Mouse (Mus musculus): ENCODE data around the gene Olfr478.
"Not testable (repeated sequence)": the region's sequence is repeated elsewhere in the genome, so short reads cannot be mapped to it uniquely, and the experiment has no call there.

Olfr478 gene

DNA sequence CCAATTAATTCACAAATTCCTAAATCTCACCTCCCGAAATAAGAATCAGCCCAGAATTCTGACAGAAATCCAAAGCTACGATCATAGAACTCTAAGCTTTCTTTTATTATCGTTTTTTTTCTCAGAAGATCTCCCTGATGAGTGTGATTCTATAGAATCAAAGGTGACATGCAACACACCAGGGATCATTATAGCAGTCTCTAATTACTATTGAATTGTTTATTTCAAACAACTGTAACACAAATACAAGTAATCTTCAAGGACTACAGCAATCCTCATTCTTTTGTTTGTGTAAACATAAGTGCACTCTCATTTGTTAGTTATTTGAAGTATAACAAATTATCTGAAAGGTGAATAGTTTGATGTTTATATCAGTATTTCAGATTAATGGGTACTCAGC lies at the start of gene Olfr478:
Gene Olfr478, minus strand, starts transcription at position 101 of the 400 bp plus-strand sequence.
- in situ Hi-C loops (cut with MboI, MseI) = no loop called here

DNA sequence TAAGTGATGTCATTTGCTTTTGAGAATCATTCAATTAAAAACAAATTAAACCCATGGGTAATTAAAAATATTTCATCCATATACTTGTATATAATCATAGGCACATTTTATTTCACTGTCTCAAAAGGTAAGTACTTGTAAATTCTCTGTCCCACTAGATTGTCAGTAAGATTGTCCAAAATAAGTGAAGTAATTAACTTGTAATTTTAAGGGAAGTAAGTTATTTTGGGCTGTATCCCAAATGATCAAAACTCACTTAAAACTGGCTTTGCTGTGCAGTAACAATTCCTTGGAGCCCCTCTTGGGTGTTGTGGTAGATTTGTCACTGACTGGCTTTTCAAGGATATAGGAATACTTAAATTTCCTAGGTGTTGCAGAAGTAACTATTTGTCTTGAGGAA lies 45.8 kb upstream of the Olfr478 start, which contains the start of gene Olfr481:
Gene Olfr481, plus strand, starts transcription at position 301 of the 400 bp plus-strand sequence.
- in situ Hi-C loops (cut with MboI, MseI) = no loop called here

- in situ Hi-C loops (cut with MboI, MseI) = no loop called here
Observed at GRCm38 (mm10) chr7:108067246-108067645, 33.5 kb upstream of the Olfr478 start, which contains the start of gene Olfr480. Gene Olfr480 (minus strand): TSS chr7:108067346.

DNA sequence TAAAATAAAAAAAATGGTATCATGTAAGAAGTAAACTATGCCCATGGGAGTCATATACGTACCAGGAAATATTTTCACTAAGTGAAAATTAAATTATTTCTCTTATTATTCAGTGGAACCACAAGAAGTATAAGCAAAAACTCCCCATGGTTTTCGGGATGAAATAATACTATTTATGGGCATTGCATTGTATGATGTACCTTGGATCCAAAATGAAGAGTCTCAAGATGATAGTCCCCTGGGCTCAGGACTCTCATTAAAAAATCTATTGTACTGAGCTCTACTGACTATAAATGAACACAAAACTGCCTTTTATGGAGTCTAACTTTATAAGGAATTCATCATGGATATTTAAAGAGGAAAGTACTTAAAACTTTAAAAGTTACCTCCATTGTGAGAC lies 16.6 kb upstream of the Olfr478 start, which contains the start of gene Olfr479:
Gene Olfr479, plus strand, starts transcription at position 301 of the 400 bp plus-strand sequence.
- in situ Hi-C loops (cut with MboI, MseI) = no loop called here

- in situ Hi-C loops (cut with MboI, MseI) = not testable (repeated sequence)
Observed at GRCm38 (mm10) chr7:108014256-108014655, 19.5 kb downstream of the Olfr478 start.

DNA sequence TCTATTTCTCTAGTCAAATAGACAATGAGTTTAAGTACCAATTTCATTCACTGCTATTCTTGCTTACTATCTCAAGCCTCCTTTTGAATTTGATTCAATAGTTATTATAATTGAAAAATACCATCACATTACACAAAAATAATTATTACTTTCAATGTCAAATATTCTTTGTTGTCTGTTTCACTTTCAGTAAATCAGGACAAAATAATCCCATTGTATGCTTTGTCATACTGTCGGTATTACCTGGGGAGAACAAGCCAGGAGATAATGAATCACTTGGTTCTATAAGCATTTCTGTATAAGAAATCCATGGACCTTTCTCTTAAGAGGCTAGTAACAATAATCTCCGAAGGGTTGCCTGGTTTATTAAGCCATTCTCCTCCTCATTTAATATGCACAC lies 47.4 kb downstream of the Olfr478 start, which contains the start of gene Olfr477:
Gene Olfr477, plus strand, starts transcription at position 301 of the 400 bp plus-strand sequence.
- in situ Hi-C loops (cut with MboI, MseI) = no loop called here
